Mouse (Mus musculus) induced T-regulatory cell, adult 2 months (primary cell): ENCODE measurements at regions not wholly inside any gene's neighbourhood (a gene's known extent, or its start where the extent isn't known, plus 50 kb on each side); places are given as distances from the start of the nearest gene placed in this dataset.
A peak's percentile ranks its signal among the peaks of the same experiment; 100 is the strongest.
"Not testable (repeated sequence)": the region's sequence is repeated elsewhere in the genome, so short reads cannot be mapped to it uniquely, and the experiment has no call there.

ENCODE experiments used
- DNase-seq: peaks from one replicate; pipeline ENCODE4 v3.0.0-alpha.2; 2012; ENCODE audit warnings: low read depth

GRCm38 (mm10) chr5:149815879-149816278 lies 137.8 kb downstream of the B3glct start:
- peak; percentile 46 for DNase-seq

GRCm38 (mm10) chr5:149818812-149819211 lies 140.8 kb downstream of the B3glct start:
- no peak for DNase-seq

GRCm38 (mm10) chr5:149823821-149824220 lies 145.8 kb downstream of the B3glct start:
- DNase-seq, result no peak

GRCm38 (mm10) chr5:149827599-149827998 lies 149.6 kb downstream of the B3glct start:
- no peak for DNase-seq

GRCm38 (mm10) chr5:149831122-149831861 lies 153.3 kb downstream of the B3glct start:
- peak; percentile 67 for DNase-seq

- DNase-seq, result no peak
Observed at GRCm38 (mm10) chr5:149837379-149837778, 159.3 kb downstream of the B3glct start.

- no peak for DNase-seq
Observed at GRCm38 (mm10) chr5:149842491-149842890, 164.5 kb downstream of the B3glct start.

GRCm38 (mm10) chr5:149843310-149843709 lies 165.3 kb downstream of the B3glct start:
- no peak for DNase-seq

- DNase-seq, result no peak
Observed at GRCm38 (mm10) chr5:149845256-149845655, 167.2 kb downstream of the B3glct start.

GRCm38 (mm10) chr5:149848465-149848864 lies 170.0 kb upstream of the Rxfp2 start:
- no peak for DNase-seq

- DNase-seq, result peak; percentile 74
Observed at GRCm38 (mm10) chr5:149851011-149851410, 167.5 kb upstream of the Rxfp2 start.

GRCm38 (mm10) chr5:149852516-149852915 lies 166.0 kb upstream of the Rxfp2 start:
- no peak for DNase-seq

GRCm38 (mm10) chr5:149856101-149856500 lies 162.4 kb upstream of the Rxfp2 start:
- DNase-seq, result no peak

GRCm38 (mm10) chr5:149857019-149857418 lies 161.5 kb upstream of the Rxfp2 start:
- DNase-seq, result no peak

GRCm38 (mm10) chr5:149861489-149861962 lies 156.9 kb upstream of the Rxfp2 start:
- DNase-seq, result peak; percentile 17

GRCm38 (mm10) chr5:149867926-149868325 lies 150.5 kb upstream of the Rxfp2 start:
- no peak for DNase-seq

GRCm38 (mm10) chr5:149869441-149869840 lies 149.0 kb upstream of the Rxfp2 start:
- DNase-seq, result no peak

GRCm38 (mm10) chr5:149870596-149870995 lies 147.9 kb upstream of the Rxfp2 start:
- DNase-seq, result no peak

- no peak for DNase-seq
Observed at GRCm38 (mm10) chr5:149871521-149871920, 147.0 kb upstream of the Rxfp2 start.

- DNase-seq, result no peak
Observed at GRCm38 (mm10) chr5:149873482-149874002, 144.9 kb upstream of the Rxfp2 start.

- no peak for DNase-seq
Observed at GRCm38 (mm10) chr5:149874342-149874741, 144.1 kb upstream of the Rxfp2 start.

- DNase-seq, result not testable (repeated sequence)
Observed at GRCm38 (mm10) chr5:149892453-149892852, 126.0 kb upstream of the Rxfp2 start.

- no peak for DNase-seq
Observed at GRCm38 (mm10) chr5:149906927-149907326, 111.5 kb upstream of the Rxfp2 start.
